Mouse (Mus musculus): ENCODE results near the gene Armcx1.
"Not testable (repeated sequence)": the region's sequence is repeated elsewhere in the genome, so short reads cannot be mapped to it uniquely, and the experiment has no call there.

Armcx1 gene

DNA sequence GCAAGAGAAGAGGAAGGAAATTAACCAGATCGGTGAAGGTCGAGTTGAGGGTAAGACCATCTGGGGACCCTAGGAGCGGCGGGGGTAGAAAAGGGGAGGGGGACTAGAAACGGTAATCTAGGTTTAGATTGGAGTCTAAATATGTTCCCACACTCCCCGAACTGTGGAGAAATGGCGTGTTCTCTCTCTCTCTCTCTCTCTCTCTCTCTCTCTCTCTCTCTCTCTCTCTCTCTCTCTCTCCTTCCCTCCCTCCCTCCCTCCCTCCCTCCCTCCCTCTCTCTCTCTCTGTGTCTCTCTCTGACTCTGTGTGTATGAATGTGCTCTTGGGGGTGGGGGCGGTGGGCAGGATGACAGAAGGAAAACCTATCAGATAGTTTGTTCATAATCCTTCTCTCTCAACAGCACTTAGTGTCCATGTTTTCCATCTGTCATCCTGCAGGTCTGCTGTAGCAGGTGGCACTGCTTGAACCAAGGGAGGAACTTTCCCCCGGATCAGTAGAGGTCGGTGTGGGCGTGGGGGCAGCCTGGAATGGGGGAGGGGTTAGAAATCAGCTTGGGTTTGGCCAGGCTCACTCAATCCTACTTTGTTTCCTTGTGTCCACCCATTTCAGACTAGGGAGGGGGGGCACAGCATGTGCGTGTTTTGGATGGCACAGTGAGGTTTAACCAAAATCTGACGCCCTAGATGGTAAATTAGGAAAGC is 39.7 kb downstream of the Armcx1 start:
- DNase-seq (ENCODE audit: low read depth, low spot score) = no peak

DNA sequence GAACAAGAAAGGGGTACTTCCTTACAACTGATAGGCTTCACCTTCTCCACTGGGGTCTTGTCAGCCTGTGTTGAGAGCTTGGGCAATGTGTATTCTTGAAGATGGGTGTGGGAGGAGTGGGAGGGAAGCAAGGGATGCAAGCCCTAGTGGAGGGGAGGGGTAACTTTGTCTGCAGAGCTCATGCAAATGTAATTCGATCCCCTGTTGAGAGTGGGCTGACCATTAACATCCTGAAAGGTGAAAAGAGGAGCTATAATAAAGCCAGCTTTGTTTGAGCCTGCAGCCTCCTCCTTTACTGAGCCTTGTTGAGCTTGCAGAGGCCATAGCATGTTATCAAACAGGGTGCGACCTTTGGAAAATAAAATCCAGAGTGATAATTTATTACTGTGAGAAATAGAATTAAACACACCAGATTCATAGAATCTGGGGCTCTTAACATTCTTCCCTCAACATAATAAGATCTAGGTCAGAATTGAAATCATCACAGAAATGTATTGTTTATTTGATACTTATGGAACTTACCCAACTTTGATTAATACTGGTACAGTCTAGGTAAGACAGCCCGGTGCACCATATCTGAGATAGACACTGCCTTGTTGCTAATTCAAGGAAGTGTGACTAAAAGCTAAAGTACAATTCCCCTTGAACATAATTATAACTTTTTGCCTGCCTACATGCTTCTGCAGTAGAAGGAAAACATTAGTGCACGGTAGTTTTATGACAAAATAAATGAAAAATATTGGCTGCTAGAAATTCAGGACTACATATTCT is 45.9 kb downstream of the Armcx1 start:
- DNase-seq (ENCODE audit: low read depth, low spot score) = not testable (repeated sequence)

All from brain, embryonic 18.5 days (tissue).